Mouse (Mus musculus): ENCODE measurements around the gene Ehd1. TPM values are rescaled to one million over a fixed set of nuclear protein-coding genes. Genes with fewer than 3 reads are reported as not detected.
A peak's percentile ranks its signal among the peaks of the same experiment; 100 is the strongest.

The Ehd1 gene
- polyA plus RNA-seq (2015; fragmentation: Nextera tagmentation; extraction: Ambion mirVana) = 68.8 and 72.6 TPM in 2 replicates

GRCm38 (mm10) chr19:6276426-6277421 is at the start of gene Ehd1:
Ehd1 (plus strand) TSS chr19:6276725.
- Histone ChIP-seq H3K27ac (peak within 1 kb of the TSS; percentile 98), H3K4me1 (replicated peaks) (peaks cover 78% of the 10 kb centered on the region), H3K9me3 (replicated peaks) (no peaks in the 10 kb centered on the region), H3K27me3 (no peaks in the 10 kb centered on the region), H3K36me3 (peaks cover 31% of the 10 kb centered on the region), H3K4me2 (peak within 1 kb of the TSS; percentile 98), H3K9ac (peak within 1 kb of the TSS; percentile 95), H3K4me3 (replicated peaks) (peak within 1 kb of the TSS; percentile 90)
- DNase-seq (peak; percentile 98), ATAC-seq (ENCODE audit: low read depth) (peak; percentile 90)
- WGBS (ENCODE audit: insufficient replicate concordance) = under 1% methylated on average over 106 of the region's 106 CpGs

- H3K36me3 ChIP-seq = 0 out of 2 replicates have a peak, but pooled peaks cover 6% of the 10 kb centered on the region
- H3K9me3 ChIP-seq (replicated peaks) = no peaks in the 10 kb centered on the region
- WGBS (ENCODE audit: insufficient replicate concordance) = 77% methylated on average over 14 of the region's 14 CpGs
- ATAC-seq (ENCODE audit: low read depth) = no peak
- H3K27ac ChIP-seq = no peak overlapping the region
- no peak overlapping the region for H3K4me3 ChIP-seq (replicated peaks)
- no peaks in the 10 kb centered on the region for H3K27me3 ChIP-seq
- H3K4me1 ChIP-seq (replicated peaks) = peaks cover 7% of the 10 kb centered on the region
- H3K4me2 ChIP-seq = no peak overlapping the region
- DNase-seq = no peak
- H3K9ac ChIP-seq = no peak overlapping the region
Observed at GRCm38 (mm10) chr19:6226763-6227162, 49.8 kb upstream of the Ehd1 start.

DNA sequence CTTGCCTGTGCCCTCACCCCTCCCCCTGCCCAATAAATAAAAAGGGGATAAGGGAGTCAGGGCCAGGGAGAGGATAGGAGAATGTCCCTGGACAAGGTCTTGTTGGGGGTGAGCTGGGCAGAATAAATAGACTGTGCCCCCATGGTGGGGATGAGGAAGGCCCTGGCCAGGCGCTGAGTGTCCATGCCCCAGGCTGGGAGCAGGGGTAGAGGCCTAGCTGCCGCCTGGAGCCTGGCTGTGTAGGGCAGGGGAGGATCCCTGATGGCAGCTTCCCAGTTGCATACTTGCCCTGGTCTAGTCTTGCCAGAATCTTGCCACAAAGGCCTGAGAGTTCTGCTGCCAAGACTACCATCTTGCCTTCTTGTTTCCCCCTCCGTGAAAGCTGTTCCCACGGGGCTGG is 48.7 kb upstream of the Ehd1 start:
- H3K4me2 ChIP-seq = no peak overlapping the region
- DNase-seq = no peak
- no peaks in the 10 kb centered on the region for H3K9me3 ChIP-seq (replicated peaks)
- H3K4me3 ChIP-seq (replicated peaks) = no peak overlapping the region
- no peaks in the 10 kb centered on the region for H3K27me3 ChIP-seq
- peaks cover 7% of the 10 kb centered on the region for H3K4me1 ChIP-seq (replicated peaks)
- no peak overlapping the region for H3K9ac ChIP-seq
- 86% methylated on average over 4 of the region's 4 CpGs for WGBS (ENCODE audit: insufficient replicate concordance)
- no peak for ATAC-seq (ENCODE audit: low read depth)
- no peak overlapping the region for H3K27ac ChIP-seq
- 0 out of 2 replicates have a peak, but pooled peaks cover 7% of the 10 kb centered on the region for H3K36me3 ChIP-seq

DNA sequence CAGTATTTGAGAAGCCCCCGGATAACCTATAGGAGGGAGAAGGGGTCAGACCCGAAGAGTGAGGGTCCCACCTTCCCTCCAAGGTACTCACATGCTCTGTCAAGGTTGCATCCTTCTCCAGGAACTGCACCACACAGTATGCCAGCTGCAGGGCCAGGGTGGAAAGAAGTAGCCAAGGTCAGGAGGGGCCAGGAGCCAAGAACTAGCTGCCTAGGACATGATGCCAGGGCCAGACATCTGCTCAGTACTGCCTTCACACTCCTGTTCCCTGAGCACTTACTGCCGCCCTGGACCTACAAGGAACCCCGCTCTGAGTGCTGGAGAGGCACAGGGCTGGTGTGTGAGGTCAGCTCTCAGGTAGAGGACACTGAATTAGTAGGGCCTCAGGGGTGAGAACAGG is 46.1 kb upstream of the Ehd1 start:
- H3K9me3 ChIP-seq (replicated peaks) = no peaks in the 10 kb centered on the region
- DNase-seq (no peak), ATAC-seq (ENCODE audit: low read depth) (no peak)
- H3K36me3 ChIP-seq = 0 out of 2 replicates have a peak, but pooled peaks cover 7% of the 10 kb centered on the region
- peaks cover 24% of the 10 kb centered on the region for H3K4me1 ChIP-seq (replicated peaks)
- no peak overlapping the region for H3K27ac ChIP-seq
- whole genome bisulfite sequencing (ENCODE audit: insufficient replicate concordance) = 74% methylated on average over 4 of the region's 4 CpGs
- no peaks in the 10 kb centered on the region for H3K27me3 ChIP-seq
- no peak overlapping the region for H3K9ac ChIP-seq
- no peak overlapping the region for H3K4me3 ChIP-seq (replicated peaks)
- no peak overlapping the region for H3K4me2 ChIP-seq

GRCm38 (mm10) chr19:6231036-6231435 is 45.5 kb upstream of the Ehd1 start:
- Histone ChIP-seq H3K4me1 (replicated peaks) (peaks cover 24% of the 10 kb centered on the region), H3K27ac (no peak overlapping the region), H3K9me3 (replicated peaks) (no peaks in the 10 kb centered on the region), H3K9ac (no peak overlapping the region), H3K4me2 (no peak overlapping the region), H3K36me3 (0 out of 2 replicates have a peak, but pooled peaks cover 7% of the 10 kb centered on the region), H3K27me3 (no peaks in the 10 kb centered on the region), H3K4me3 (replicated peaks) (no peak overlapping the region)
- 76% methylated on average over 2 of the region's 2 CpGs for WGBS (ENCODE audit: insufficient replicate concordance)
- DNase-seq = no peak
- no peak for ATAC-seq (ENCODE audit: low read depth)

DNA sequence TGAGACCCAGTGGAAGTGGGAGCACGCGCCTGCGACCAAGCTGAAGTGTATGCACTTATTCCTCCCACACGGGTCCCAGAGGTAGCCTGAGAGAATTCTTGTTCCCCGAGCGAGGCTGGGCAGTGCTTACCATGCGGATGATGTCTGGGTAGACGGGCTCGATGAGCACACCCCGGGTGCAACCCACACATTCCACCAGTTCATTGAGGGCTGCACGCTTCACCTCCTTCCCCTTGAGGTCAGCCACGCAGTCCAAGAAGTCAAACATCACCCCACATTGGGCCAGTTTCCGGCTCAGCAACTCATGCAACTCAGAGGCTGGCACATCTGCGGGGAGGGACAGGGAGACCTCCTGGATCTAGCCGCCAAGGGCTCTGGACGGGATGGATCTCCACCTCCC is 42.9 kb upstream of the Ehd1 start:
- DNase-seq = no peak
- no peaks in the 10 kb centered on the region for H3K9me3 ChIP-seq (replicated peaks)
- 0 out of 2 replicates have a peak, but pooled peaks cover 7% of the 10 kb centered on the region for H3K36me3 ChIP-seq
- peaks cover 41% of the 10 kb centered on the region for H3K4me1 ChIP-seq (replicated peaks)
- no peak overlapping the region for H3K27ac ChIP-seq
- H3K4me2 ChIP-seq = no peak overlapping the region
- no peak for ATAC-seq (ENCODE audit: low read depth)
- 84% methylated on average over 16 of the region's 16 CpGs for WGBS (ENCODE audit: insufficient replicate concordance)
- no peak overlapping the region for H3K4me3 ChIP-seq (replicated peaks)
- H3K9ac ChIP-seq = no peak overlapping the region
- H3K27me3 ChIP-seq = no peaks in the 10 kb centered on the region

- WGBS (ENCODE audit: insufficient replicate concordance) = 69% methylated on average over 11 of the region's 11 CpGs
- H3K36me3 ChIP-seq = 0 out of 2 replicates have a peak, but pooled peaks cover 7% of the 10 kb centered on the region
- peak overlapping the region; percentile 80; the same call in 1 of the 2 replicates for H3K9ac ChIP-seq
- H3K9me3 ChIP-seq (replicated peaks) = no peaks in the 10 kb centered on the region
- H3K4me3 ChIP-seq (replicated peaks) = peak overlapping the region; percentile 67
- H3K4me2 ChIP-seq = peak overlapping the region; percentile 88
- DNase-seq (peak; percentile 38), ATAC-seq (ENCODE audit: low read depth) (no peak)
- no peaks in the 10 kb centered on the region for H3K27me3 ChIP-seq
- 0 out of 2 replicates have a peak overlapping the region, but pooled peaks have one; percentile 34 for H3K27ac ChIP-seq
- peaks cover 50% of the 10 kb centered on the region for H3K4me1 ChIP-seq (replicated peaks)
Observed at GRCm38 (mm10) chr19:6234337-6235083, 42.0 kb upstream of the Ehd1 start.

GRCm38 (mm10) chr19:6235084-6236052 is 41.2 kb upstream of the Ehd1 start, which contains the start of gene Ppp2r5b:
Ppp2r5b (minus strand) TSS chr19:6235872.
- Histone ChIP-seq H3K4me2 (peak within 1 kb of the TSS; percentile 88), H3K9me3 (replicated peaks) (no peaks in the 10 kb centered on the region), H3K27ac (peak within 1 kb of the TSS; percentile 98), H3K27me3 (no peaks in the 10 kb centered on the region), H3K36me3 (0 out of 2 replicates have a peak, but pooled peaks cover 5% of the 10 kb centered on the region), H3K9ac (peak within 1 kb of the TSS; percentile 80), H3K4me1 (replicated peaks) (peaks cover 58% of the 10 kb centered on the region), H3K4me3 (replicated peaks) (peak within 1 kb of the TSS; percentile 67)
- WGBS (ENCODE audit: insufficient replicate concordance) = 7% methylated on average over 48 of the region's 48 CpGs
- DNase-seq (peak; percentile 93), ATAC-seq (ENCODE audit: low read depth) (peak; percentile 87)

DNA sequence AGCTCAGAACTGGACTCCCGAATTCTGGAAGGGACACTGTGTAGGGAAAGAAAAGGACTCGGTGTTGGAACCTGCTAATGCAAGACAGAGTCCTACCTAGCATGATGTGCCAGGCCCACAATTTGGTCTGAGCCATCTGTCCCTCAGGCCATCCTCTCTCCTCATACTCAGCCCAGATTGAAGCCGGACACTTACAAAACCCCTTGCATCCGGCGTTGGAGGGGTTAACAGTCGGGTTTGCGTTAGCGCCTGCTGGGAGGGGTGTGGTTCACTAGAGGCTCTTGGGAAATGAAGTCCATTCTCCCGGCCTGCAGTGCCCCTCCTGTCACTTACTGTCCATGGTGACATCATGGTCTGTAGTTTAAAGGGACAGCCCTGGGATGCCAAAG is 40.5 kb upstream of the Ehd1 start:
- H3K9me3 ChIP-seq (replicated peaks) = no peaks in the 10 kb centered on the region
- H3K27ac ChIP-seq = peak overlapping the region; percentile 98
- WGBS (ENCODE audit: insufficient replicate concordance) = 1% methylated on average over 9 of the region's 9 CpGs
- H3K9ac ChIP-seq = peak overlapping the region; percentile 80
- H3K27me3 ChIP-seq = no peaks in the 10 kb centered on the region
- DNase-seq = peak; percentile 81
- ATAC-seq (ENCODE audit: low read depth) = peak; percentile 79
- 0 out of 2 replicates have a peak, but pooled peaks cover 3% of the 10 kb centered on the region for H3K36me3 ChIP-seq
- peak overlapping the region; percentile 88 for H3K4me2 ChIP-seq
- peaks cover 65% of the 10 kb centered on the region for H3K4me1 ChIP-seq (replicated peaks)
- H3K4me3 ChIP-seq (replicated peaks) = peak overlapping the region; percentile 67

GRCm38 (mm10) chr19:6236842-6237241 is 39.7 kb upstream of the Ehd1 start:
- 64% methylated on average over 7 of the region's 7 CpGs for WGBS (ENCODE audit: insufficient replicate concordance)
- ATAC-seq (ENCODE audit: low read depth) = no peak

More at GRCm38 (mm10) chr19:6236842-6237241, 39.7 kb upstream of the Ehd1 start:
- no peak for DNase-seq
- H3K9me3 ChIP-seq (replicated peaks) = no peaks in the 10 kb centered on the region
- H3K27me3 ChIP-seq = no peaks in the 10 kb centered on the region
- H3K9ac ChIP-seq = no peak overlapping the region
- no peak overlapping the region for H3K4me2 ChIP-seq
- H3K4me1 ChIP-seq (replicated peaks) = peaks cover 65% of the 10 kb centered on the region
- no peaks in the 10 kb centered on the region for H3K36me3 ChIP-seq
- H3K27ac ChIP-seq = peak overlapping the region; percentile 24; the same call in 1 of the 2 replicates
- H3K4me3 ChIP-seq (replicated peaks) = no peak overlapping the region
